Mouse (Mus musculus) cerebellum, adult 2 months (tissue): Measurements from ENCODE around the gene Cdc14b.

Experiments
- CTCF ChIP-seq: fragments of 200-500 bp; IDR thresholded peaks from 2 replicates; pipeline ENCODE4 v1.5.1; 2011; ENCODE audit warnings: low read depth, mild to moderate bottlenecking, control low read depth, low read length, moderate library complexity, borderline replicate concordance; ENCODE audit not compliant: insufficient read depth
- POLR2A ChIP-seq: fragments of 200-500 bp; IDR thresholded peaks from 2 replicates; pipeline ENCODE4 v1.6.1; 2011; ENCODE audit warnings: low read length, control low read depth, borderline replicate concordance; ENCODE audit not compliant: insufficient read depth

GRCm38 (mm10) chr13:64240626-64241025 lies 34.5 kb downstream of the Cdc14b start:
- TF ChIP-seq POLR2A (no peak), CTCF (no peak)
